Mouse (Mus musculus): ENCODE measurements at regions not wholly inside any gene's neighbourhood (a gene's known extent, or its start where the extent isn't known, plus 50 kb on each side); places are given as distances from the start of the nearest gene placed in this dataset.
A peak's percentile ranks its signal among the peaks of the same experiment; 100 is the strongest.

- no peak for DNase-seq
Measured at GRCm38 (mm10) chr16:66579551-66579950, 764.5 kb downstream of the Vgll3 start.

GRCm38 (mm10) chr16:66585698-66586284 lies 770.7 kb downstream of the Vgll3 start:
- DNase-seq: peak; percentile 5

GRCm38 (mm10) chr16:66602211-66602610 lies 787.2 kb downstream of the Vgll3 start:
- DNase-seq: no peak

- no peak for DNase-seq
Measured at GRCm38 (mm10) chr16:66602686-66603085, 787.6 kb downstream of the Vgll3 start.

- no peak for DNase-seq
Measured at GRCm38 (mm10) chr16:66603825-66604224, 788.8 kb downstream of the Vgll3 start.
